Mouse (Mus musculus) adrenal gland, adult 8-10 months (tissue): ENCODE measurements at regions not wholly inside any gene's neighbourhood (a gene's known extent, or its start where the extent isn't known, plus 50 kb on each side); places are given as distances from the start of the nearest gene placed in this dataset.

ENCODE experiments used
- DNase-seq: peaks from one replicate; pipeline ENCODE4 v3.0.0; 2022

DNA sequence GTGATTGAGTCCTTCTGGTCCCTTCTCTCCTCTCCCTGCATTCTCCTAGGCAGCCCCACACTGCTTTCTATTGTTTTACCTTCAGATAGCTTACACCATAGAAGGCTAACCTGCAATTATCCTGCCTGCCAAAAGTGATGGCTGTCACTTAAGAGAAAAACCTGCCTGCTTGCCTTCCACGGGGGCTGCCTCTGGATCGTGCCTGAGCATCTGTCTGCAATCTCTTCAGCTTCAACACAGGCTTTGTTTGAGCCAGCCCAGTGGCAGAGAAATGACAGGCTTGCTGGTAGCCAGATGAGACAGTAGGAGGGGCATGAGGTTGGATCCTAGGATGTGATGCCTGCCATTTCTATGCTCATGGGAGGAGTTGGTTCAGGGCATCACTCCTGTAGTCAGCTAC is 345.2 kb upstream of the Tshz3 start:
- no peak for DNase-seq

DNA sequence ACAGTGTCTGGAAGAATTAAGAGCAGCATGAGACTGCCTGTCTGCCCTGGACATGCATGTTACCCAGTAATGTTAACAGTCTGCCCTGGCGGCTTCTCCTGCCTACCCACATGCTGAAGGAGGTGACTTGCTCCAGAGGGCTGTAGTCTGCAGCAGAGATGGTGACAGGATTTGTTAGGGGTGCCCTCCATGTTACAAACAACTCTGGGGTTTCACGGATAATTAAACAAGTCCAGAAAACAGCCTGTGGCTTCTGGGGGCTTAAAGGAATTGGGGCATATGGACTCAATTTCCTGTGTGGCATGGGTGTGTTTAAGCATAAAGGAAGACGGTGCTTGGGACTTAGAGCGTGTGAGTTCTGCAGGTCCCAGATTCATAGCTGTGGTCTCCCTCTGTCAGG is 347.3 kb upstream of the Tshz3 start:
- no peak for DNase-seq

DNA sequence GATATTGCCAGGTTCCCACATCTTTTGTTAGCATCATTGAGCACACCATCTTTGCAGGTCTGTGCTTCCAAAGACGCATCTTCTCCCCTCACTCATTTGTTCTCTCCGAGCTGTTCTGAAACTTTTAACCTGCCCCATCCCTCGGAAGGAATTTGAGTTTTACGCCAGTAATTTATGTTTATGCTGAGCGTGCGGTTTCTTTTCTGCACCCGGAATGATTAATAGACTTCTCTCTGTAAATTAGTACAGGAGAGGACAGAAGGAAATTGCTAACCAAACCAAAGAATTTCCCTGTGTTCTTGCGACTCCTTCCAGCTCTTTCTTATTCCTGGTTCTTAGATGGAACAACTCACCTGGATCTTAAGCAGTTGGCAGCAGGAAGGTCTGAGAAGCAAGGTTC is 349.7 kb upstream of the Tshz3 start:
- DNase-seq = no peak

DNA sequence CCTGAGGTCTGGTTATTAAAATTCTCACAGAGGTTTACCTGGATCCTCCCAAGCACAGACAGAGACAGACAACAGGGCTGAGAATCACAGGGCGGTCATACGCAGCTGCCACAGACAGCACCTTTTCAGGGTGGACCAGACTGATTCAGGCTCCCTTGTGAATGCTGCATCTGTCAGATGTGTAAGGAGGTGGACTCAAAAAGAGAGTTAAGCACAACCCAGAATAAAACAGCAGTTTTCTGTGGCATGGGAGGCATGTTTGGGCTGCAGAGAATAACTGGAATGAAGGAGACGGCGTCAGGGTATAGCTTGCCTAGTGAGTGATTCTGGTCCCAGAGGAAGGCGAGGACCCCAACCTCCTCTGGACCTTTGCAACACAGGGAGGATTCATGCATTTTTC is 363.1 kb upstream of the Tshz3 start:
- no peak for DNase-seq

DNA sequence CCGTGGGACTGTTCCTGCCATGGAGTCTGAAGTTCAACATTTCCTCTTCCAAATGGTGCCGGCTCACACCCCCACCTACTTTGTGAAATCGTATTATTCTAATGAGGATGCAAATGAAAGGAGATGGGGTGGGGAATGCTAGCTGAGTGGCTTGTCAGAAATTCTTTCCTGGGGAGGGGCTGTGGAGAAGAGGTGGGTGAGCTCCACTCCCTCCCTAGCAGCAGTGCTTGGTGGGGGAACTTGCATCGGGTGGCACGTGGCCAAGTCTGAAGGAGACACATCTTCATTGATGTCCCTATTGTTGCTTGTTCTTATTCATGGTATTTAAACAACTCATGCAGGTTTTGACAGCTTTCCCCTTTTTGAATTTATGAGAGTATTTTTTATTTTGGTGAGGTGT is 363.8 kb upstream of the Tshz3 start:
- no peak for DNase-seq

DNA sequence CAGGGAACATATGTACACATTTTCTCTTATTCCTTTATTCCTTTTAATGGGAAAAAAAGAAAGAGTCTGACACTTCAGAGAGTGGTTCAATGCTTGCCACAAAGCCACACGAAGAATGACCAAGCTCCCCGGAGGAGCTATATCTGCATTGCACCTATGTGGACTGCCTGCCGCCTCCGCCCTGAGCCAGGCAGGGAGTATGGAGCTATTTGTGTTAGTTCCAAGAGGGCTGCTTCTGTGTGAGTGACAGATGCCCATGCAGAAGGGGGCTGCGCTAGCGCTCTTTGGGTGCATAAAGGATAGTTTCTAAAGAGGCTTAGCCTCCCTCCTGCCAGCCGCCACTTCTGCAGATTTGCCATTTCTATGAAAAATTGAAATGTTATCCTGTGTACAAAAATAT is 365.3 kb upstream of the Tshz3 start:
- DNase-seq = no peak

DNA sequence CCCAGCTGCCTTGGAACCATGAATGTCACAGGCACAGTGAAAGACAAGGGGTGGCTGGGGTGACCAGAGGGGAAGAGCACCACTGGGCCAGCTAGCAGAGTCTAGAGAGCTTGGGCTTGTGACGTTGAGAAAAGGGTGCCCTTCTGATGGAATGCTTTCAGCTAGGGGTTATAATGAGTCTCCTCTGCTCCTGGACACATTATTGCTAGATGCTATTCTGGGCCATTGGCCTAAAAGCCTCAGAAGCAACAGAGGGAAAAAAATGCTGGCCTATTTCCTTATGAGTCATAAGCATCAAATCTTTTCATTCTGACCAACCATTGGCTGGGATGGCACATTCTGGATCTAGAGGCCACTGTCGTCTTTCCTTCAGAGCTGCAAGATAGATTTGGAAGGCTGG is 369.8 kb upstream of the Tshz3 start:
- DNase-seq = no peak

DNA sequence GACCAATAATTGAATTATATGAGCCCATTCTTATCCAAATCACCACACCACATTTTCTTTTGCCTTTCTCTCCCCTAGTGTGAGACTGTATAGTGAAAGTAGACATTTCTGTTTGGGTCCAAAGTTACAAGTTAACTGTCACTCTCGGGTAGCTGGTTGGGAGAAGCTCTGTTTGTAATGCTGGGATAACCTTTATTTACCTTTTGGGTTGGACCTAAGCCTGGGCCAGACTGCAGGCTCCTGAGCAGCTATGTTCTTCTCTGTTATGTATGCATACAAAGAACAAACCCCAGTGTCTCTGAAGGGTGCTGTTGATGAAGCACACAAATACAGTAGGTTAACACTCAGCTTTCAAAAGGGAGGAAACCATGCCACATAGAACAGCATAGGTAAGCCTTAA is 373.9 kb upstream of the Tshz3 start:
- no peak for DNase-seq

DNA sequence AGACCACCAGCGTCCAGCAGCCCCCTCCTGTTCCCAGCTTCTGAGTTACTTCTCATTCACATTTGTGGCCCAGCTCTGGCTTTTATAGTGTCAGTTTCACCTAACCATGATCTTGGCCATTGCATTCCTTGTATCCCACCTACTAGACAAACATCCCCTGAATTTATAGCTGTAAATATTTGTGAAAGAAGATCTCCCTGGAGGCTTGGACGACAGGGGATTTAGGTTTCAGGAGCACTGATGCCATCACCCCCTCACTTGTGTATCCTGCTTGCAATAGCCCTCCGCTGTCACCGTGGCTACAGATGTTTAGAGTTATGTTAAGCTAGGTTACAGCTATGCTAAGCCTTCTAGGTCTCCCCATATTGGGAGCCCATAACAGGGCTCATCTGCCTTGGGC is 375.7 kb upstream of the Tshz3 start:
- DNase-seq = no peak

DNA sequence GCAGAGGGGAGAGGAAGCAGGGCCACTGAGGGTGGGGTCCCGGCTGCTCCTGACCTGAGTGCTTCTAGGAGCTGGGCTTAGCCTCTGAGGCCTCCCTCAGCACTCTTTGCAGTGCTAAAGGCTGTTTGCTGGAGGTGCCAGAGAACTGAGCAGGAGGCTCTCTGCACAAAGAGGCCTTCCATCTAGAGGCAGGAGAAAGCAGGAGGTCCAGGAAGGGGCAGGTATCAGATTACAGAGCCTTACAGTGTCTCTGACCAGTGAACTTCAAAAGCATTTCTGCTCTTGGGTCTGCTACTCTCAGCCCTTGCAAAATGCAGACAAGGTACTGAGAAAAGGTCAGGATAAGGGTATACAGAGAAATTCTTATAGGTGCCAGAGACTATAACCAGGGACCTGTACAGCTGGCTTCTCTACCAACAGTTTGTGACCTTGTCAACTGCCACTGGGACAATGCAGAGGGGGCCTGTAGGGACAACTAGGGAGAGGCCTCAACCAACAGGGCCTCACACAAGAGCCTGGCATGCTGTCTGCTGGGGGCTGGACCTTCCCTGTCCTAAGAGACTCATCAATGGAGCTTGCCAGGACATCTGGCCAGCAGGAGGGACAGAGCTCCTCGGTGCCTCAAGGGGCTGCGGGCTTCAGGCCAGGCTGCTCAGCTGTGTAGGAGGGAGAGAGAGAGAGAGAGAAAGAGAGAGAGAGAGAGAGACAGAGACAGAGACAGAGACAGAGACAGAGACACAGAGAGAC is 380.3 kb upstream of the Tshz3 start:
- DNase-seq = no peak

DNA sequence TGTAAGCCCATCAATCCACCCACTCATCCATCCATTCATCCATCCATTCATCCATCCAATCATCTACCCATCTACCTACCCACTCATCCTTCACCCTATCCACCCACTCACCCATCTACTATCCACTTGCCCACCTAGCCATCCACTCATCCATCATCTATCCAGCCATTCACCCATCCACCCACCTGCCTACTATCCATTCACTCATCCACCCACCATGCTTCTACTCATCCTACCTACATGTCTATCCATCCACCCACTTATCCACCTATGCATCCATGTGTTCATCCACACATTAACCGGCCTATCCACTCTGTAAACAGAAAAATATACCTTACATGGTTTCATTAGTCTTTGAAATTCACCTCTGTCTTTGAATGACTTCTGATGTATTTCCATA is 384.2 kb upstream of the Tshz3 start:
- no peak for DNase-seq

DNA sequence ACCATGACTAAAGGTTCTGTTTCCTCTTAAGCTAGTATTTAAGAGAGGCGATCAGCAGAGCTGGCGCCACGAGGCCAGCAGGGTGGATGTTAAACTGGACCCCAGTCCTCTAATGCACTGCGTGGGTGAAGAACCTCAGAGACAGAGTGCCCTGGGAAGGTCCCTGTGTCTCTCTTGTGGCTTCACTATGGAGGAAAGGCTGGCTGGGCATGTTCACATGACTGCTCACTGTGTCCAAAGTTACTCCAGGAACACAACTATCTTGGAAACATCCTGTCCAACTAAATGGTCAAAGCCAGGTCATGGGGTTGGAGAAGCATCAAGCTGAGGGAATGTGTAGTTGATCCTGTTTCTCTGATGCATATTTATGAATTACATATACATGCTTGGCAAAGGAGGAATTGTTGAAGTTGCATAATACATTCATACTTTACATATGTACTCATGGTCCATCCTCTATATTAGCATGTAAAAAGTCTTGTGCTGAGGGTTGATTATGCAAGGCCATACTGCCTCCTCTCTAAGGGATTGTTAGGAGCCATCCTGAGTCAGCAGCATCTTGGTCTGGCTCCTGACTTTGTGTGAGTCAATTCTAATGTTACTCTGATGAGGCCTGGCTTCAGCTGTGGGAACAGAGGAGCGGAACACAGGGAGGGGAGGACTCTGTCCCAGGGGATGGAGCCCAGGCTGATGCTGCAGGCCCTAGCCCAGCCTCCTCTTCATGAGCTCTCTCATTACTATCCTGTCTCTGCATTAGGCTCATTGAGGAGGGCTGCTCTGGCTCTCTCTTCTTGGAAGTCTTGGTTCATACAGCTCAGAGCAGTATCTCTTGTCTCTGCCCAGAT is 387.9 kb upstream of the Tshz3 start:
- no peak for DNase-seq

DNA sequence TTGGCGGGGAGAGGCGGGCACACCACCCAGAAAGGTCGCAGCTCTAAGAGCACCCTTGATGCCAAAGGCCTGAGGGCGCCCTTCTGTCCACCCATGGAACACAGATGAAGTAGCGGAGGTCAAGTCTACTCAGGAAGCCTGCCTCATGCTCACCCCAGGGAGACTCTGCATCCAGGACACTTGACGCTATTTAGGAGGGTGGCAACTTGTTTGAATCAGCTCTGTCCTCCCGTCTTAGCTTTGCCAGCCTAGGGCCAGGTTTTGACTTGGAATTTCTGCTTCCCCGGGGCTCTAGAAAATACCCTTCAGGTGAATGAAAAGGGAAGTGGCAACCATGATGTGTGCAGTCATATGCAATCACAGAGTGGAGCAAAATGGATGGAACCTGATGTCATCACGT is 389.2 kb upstream of the Tshz3 start:
- no peak for DNase-seq

DNA sequence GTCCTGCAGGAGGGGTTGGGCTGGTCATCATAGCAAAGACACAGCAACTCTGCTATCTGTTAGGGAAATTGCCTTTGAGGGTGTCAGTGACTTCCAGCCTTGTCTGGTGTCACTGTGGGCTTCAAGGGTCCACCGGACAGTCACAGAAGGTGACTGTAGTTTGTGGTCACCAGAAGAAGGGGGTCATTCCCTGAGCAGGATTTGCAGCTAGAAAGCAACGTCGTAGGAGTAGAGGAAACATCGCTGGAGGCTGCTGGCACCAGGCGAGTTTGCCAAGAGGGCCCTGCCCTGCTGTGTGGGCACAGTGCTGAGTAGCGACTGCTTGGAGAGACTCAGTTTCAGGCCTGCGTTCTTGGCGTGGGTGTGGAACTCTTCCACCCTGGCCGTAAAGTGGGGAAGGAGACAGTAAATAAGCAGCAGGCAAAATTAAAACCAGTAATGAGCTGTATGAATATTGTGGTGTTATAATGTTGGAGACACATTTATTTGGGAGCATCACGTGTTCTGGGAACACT is 389.8 kb upstream of the Tshz3 start:
- DNase-seq = no peak

DNA sequence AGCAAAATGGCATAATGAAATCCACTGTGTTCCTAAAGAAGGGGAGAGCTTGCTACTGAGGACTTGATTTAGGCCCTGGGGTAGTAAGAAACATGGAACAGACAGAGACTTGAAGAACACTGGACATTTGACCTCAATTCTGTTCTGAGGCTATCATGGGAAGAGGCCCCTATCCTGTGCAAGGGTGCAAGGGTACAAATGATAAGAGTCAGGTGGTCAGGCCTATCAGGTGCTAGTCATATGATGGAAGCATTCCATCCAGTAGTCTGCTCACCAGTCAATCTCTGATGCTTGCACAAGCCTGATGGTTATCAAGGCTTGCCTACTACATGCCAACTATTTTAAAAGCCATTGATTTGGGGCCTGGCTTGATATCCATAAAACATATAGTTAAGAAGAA is 420.6 kb upstream of the Tshz3 start:
- DNase-seq = no peak

DNA sequence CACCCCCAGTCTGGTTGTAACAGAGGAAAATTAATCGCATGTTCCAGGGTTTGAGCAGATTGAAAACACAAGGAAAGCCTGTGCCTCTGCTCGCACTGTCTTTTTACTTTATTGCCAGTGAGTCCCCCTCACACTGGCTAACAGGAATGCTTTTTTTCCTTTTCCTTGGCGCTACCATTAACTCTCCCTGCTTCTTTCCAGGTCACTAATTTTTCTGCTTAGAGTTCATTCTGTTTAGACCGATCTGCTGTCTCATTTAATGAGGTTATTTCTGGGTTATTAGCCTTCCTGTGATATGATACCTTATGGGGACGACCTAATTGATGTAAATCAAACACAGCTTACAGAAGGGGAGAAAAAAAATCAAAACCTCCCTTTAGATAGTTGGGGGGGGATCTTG is 429.0 kb upstream of the Tshz3 start:
- DNase-seq = no peak

DNA sequence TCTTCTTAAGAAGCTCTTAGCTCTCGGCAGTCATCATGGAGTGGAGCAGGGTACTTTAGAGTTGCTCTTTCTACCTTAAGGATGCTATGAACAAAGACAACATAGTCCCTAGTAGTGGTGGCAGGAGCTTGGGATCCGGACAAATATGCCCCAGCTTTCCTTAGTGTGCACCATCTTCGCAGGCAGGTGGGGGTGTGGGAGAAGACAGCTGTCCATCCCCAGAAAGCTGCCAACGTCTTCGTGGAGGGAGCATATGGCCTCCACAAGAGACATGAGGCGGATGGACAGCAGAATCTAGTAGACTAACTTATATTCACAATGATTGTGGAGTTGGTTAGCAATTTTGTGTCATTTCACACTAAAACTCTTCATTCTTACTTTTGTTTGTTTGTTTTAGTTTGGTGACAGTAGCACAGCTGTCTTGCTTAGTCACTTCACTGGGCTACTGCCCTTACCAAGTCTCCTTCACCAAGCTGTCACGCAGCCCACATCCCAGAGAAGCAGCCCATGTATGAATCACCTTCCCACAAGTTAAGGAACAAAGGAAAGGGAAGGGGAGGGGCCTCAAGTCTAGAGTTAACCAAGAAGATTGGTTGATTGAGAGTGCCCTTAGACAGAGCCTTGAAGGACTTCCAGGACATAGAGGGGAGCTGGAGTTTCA is 432.6 kb upstream of the Tshz3 start:
- no peak for DNase-seq

DNA sequence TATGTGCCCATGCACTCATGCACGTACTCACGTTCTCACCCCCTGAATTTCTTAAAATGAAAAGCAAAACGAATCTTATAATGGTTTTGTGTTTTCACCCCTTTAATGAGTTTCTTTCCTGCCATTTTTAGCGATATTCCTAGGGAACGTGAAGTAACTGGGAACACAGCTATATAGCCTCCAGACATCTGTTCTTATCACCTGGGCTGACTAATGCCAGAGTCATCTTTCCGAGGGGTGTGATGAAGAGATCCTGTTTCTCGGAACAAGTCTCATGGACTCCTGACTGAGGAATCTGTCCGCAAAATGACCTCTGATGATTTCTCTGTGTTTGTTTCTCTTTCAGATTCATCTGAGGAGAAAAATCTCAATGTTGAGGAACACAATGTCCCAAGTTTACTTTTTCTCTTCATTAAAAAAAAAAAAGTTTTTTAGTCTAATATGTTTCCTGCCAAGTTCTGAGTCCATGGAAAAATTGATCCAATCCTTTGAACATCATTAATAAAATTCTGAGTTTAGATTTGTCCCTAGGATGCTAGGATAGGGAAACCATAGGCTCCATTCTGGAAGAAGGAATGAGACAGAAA is 435.7 kb upstream of the Tshz3 start:
- DNase-seq = no peak

DNA sequence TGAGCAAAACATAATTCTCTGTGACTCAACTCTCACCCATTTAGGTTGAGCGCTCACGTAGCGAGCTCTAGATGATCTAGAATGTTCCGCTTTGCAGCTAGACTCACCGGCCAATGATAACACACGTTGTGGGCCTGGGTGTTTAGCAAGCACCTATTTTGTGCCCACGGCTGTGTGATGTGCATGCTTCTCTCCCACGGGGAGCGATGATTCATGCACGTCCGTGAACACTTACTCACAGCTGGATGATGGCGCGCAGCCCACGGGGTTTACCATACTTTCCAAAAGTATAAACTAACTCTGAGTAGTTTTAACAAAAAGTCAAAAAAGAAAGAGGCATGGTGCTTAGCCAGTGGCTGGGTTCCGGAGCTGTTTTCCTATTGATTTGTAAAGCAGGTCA is 440.8 kb upstream of the Tshz3 start:
- DNase-seq = no peak

DNA sequence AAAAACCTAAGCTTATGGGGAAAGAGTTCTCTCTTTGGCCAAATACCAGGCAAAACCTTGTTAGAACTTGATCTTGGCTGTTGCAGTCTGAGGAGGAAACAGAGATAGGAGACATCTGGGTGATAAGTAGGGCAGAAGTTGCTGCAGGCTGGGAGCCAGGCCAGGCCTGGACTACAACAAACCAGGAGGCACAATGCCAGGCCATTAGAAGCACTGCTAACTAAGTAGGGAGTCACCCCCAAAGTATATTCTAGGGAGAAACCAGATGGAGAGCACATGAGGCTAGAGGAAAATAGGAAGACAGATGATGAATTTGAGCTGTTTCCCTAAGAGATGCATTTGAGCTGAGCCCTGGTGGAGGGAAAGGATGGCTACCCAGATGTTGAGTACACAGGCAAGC is 444.6 kb upstream of the Zfp507 start:
- DNase-seq = no peak

DNA sequence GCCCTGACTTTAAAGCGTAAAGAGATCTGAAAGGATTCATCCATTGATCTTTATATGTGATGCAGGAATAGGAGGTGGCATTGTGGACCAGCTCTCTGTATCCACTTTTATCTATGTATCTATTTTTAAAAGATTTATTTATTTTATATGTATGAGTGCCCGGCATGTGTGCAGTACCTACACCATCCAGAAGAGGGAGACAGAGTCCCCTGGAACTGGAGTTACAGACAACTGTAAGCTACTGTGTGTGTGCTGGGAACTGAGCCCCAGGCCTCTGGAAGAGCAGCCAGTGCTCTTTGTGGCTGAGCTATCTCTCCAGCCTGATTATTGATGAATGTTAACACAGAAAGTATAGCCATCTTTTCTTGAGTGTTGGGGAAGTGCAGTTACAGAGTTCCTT is 433.9 kb upstream of the Zfp507 start:
- DNase-seq = no peak

DNA sequence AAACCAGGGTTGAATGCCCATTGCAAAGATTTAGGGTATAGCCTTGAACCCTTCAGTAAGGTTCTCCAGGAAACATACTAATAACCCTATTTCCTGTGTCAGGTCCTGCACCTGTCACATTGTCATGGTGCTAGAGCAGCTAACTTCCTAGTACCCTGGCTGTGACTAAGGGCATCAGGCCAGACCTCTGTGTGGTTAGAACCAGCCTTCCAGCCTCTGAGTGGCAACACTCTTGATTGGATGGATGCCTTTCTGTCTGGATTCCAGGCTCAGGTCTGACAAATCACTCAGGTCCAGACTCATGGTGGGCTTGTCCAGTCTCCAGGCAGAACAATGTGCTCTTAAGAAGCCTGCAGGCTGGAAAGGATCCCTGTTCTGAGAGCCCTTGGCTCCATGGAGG is 426.2 kb upstream of the Zfp507 start:
- no peak for DNase-seq

DNA sequence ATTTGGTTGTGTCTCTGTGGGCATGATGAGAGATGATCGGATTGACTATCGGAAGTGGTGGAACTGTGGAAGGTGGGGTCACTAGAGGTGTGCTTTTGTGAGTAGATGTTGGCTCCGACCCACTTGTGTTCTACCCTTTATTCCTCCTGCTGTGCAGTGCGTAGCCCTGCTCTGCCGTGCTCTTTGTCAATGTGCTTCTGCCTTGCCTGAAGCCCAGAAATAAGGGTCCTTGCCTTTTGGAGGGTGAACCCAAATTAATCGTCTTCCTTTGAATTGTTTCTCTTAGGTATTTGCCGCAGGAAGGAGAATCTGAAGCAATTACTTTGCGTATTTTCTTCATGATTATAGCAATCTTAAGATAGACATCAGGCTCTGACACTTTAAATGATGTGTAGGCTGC is 421.6 kb upstream of the Zfp507 start:
- DNase-seq = no peak
